Mouse (Mus musculus) ES-E14 (cell line): ENCODE data around the gene Fndc3b. TPM values are rescaled to one million over a fixed set of nuclear protein-coding genes. Genes with fewer than 3 reads are reported as not detected.

Experiments
- DNase-seq: peaks from one replicate; pipeline ENCODE4 v3.0.0-alpha.2; 2013; ENCODE audit warnings: low read depth, low spot score
- H3K27ac ChIP-seq: 2 replicates; pipeline ENCODE4 v1.5.1; 2012; ENCODE audit warnings: low read depth, mild to moderate bottlenecking, low read length, moderate library complexity, mixed read lengths; ENCODE audit not compliant: poor library complexity, insufficient read depth, severe bottlenecking
- H3K36me3 ChIP-seq: 2 replicates; pipeline ENCODE4 v1.6.1; 2012; ENCODE audit warnings: mild to moderate bottlenecking, low read length, moderate library complexity, mixed read lengths; ENCODE audit not compliant: control insufficient read depth, poor library complexity, insufficient read depth, severe bottlenecking
- H3K4me1 ChIP-seq, 2 experiments: fragments of 150-350 bp in 1 of 2; sonication (generic) in 1 of 2; 2 replicates each; pipeline ENCODE4 v1.6.1; 2012; ENCODE audit warnings: low read length in 2 of 2, mild to moderate bottlenecking in 1 of 2, mixed read lengths in 1 of 2; ENCODE audit not compliant: control insufficient read depth in 2 of 2, insufficient read depth in 2 of 2, poor library complexity in 1 of 2
- H3K4me3 ChIP-seq, 2 experiments: fragments of 150-350 bp in 1 of 2; sonication (generic) in 1 of 2; 2 replicates each; pipeline ENCODE4 v1.5.1; 2012; ENCODE audit warnings: low read length in 2 of 2, low read depth in 1 of 2, mild to moderate bottlenecking in 1 of 2, mixed read lengths in 1 of 2; ENCODE audit not compliant: insufficient read depth in 1 of 2, poor library complexity in 1 of 2, severe bottlenecking in 1 of 2
- H3K9ac ChIP-seq: 2 replicates; pipeline ENCODE4 v1.6.1; 2012; ENCODE audit warnings: low read depth, mild to moderate bottlenecking, low read length, mixed read lengths; ENCODE audit not compliant: poor library complexity, insufficient read depth, severe bottlenecking
- H3K9me3 ChIP-seq: fragments of 150-350 bp; sonication (generic); 2 replicates; pipeline ENCODE4 v1.6.1; 2012; ENCODE audit warnings: low read depth, mild to moderate bottlenecking, low read length; ENCODE audit not compliant: control insufficient read depth, insufficient read depth
- CHD2 ChIP-seq: IDR thresholded peaks from 2 replicates; pipeline ENCODE4 v1.6.1; 2014; ENCODE audit warnings: mild to moderate bottlenecking, low read depth, low read length, inconsistent platforms
- HCFC1 ChIP-seq: IDR thresholded peaks from 2 replicates; pipeline ENCODE4 v1.6.1; 2012; ENCODE audit warnings: low read length, inconsistent platforms, borderline replicate concordance; ENCODE audit not compliant: insufficient read depth
- MAFK ChIP-seq: IDR thresholded peaks from 2 replicates; pipeline ENCODE4 v1.6.1; 2014; ENCODE audit warnings: mild to moderate bottlenecking, low read depth, low read length, inconsistent platforms; ENCODE audit not compliant: insufficient read depth
- ZC3H11A ChIP-seq: IDR thresholded peaks from 2 replicates; pipeline ENCODE4 v1.6.1; 2012; ENCODE audit warnings: low read depth, mild to moderate bottlenecking, inconsistent platforms, low read length, borderline replicate concordance
- ZNF384 ChIP-seq: IDR thresholded peaks from 2 replicates; pipeline ENCODE4 v1.6.1; 2012; ENCODE audit warnings: low read depth, low read length, inconsistent platforms
- in situ Hi-C, 2 experiments: fragments of 600-800 bp; cut with MboI; formaldehyde crosslinking; loops; one replicate each; pipeline ENCODE4 v1.15.1; 2025; ENCODE audit warnings: low sequenced_read_pairs in 2 of 2, inconsistent platforms in 1 of 2; ENCODE audit not compliant: unreplicated experiment in 2 of 2
- total RNA-seq: library from RNA; depleted of rRNA; stranded (reverse); fragments of 300-350 nt; gene quantifications from 2 replicates; pipeline ENCODE4 v1.2.3, GENCODE M21; 2012

The Fndc3b gene
- total RNA-seq, 1 experiment: 16.6 TPM

GRCm38 (mm10) chr3:27473801-27474599, 237.1 kb downstream of the Fndc3b start:
- in situ Hi-C loops: no loop called here
- H3K4me1 ChIP-seq: no peaks in the 10 kb centered on the region
- DNase-seq: no peak
- H3K9ac ChIP-seq: no peak overlapping the region
- no peak overlapping the region for H3K4me3 ChIP-seq
- no peak overlapping the region for H3K27ac ChIP-seq
- peaks cover 3% of the 10 kb centered on the region; the same call in 1 of the 2 replicates for H3K36me3 ChIP-seq
- TF ChIP-seq MAFK: no peak
- no peak for TF ChIP-seq HCFC1
- no peak for TF ChIP-seq CHD2
- no peak for TF ChIP-seq ZC3H11A
- TF ChIP-seq ZNF384: no peak
- H3K9me3 ChIP-seq: no peaks in the 10 kb centered on the region

- in situ Hi-C loops: no loop called here
- Histone ChIP-seq H3K9me3 (no peaks in the 10 kb centered on the region), H3K4me1 (no peaks in the 10 kb centered on the region), H3K36me3 (peaks cover 3% of the 10 kb centered on the region; the same call in 1 of the 2 replicates), H3K27ac (no peak overlapping the region), H3K9ac (no peak overlapping the region), H3K4me3 (no peak overlapping the region)
- peak; percentile 22 for DNase-seq
- TF ChIP-seq ZNF384 (no peak), ZC3H11A (no peak), MAFK (no peak), CHD2 (no peak), HCFC1 (no peak)
Measured at GRCm38 (mm10) chr3:27472846-27473245, 238.3 kb downstream of the Fndc3b start.

GRCm38 (mm10) chr3:27470781-27471180, 240.3 kb downstream of the Fndc3b start:
- Histone ChIP-seq H3K9me3 (no peaks in the 10 kb centered on the region), H3K4me3 (no peak overlapping the region), H3K27ac (no peak overlapping the region), H3K36me3 (peaks cover 3% of the 10 kb centered on the region; the same call in 1 of the 2 replicates), H3K4me1 (no peaks in the 10 kb centered on the region), H3K9ac (no peak overlapping the region)
- DNase-seq: no peak
- TF ChIP-seq MAFK (no peak), CHD2 (no peak), HCFC1 (no peak), ZNF384 (no peak), ZC3H11A (no peak)
- in situ Hi-C loops: no loop called here

- Histone ChIP-seq H3K4me1 (no peaks in the 10 kb centered on the region), H3K9ac (no peak overlapping the region), H3K4me3 (no peak overlapping the region), H3K36me3 (peaks cover 3% of the 10 kb centered on the region; the same call in 1 of the 2 replicates), H3K9me3 (no peaks in the 10 kb centered on the region), H3K27ac (no peak overlapping the region)
- TF ChIP-seq ZC3H11A (no peak), CHD2 (no peak), HCFC1 (no peak), MAFK (no peak), ZNF384 (no peak)
- DNase-seq: no peak
- in situ Hi-C loops: no loop called here
Measured at GRCm38 (mm10) chr3:27469971-27470370, 241.1 kb downstream of the Fndc3b start.
